In genomic region chr4:57670813-57671469, GRCm38 (mm10) we compare ENCODE assay signal across 10 mouse cellular contexts. TPM values are rescaled to one million over a fixed set of nuclear protein-coding genes. Genes with fewer than 3 reads are reported as not detected.
DNase-seq lines count a peak whose midpoint lies in the region; ATAC-seq and TF ChIP-seq lines count a peak whose summit lies in the region.
"Had no signal": no experiment of that assay in that cellular context is flagged by ENCODE, and none has a peak within 500 bp of the region (broad histone marks: within the 10 kb centered on the region; RNA-seq: fewer than 3 reads in every experiment).

No protein-coding gene starts in this region.

- WGBS in kidney, embryonic 15.5 days, result 65% methylated on average over 7 of the region's 7 CpGs
- WGBS in heart, embryonic 12.5 days, result 13% methylated on average over 7 of the region's 7 CpGs
- WGBS in liver, postnatal 0 days (ENCODE audit: insufficient replicate concordance), result 47% methylated on average over 7 of the region's 7 CpGs

- no peak overlapping the region for H3K27ac ChIP-seq in kidney, embryonic 15.5 days
- peak overlapping the region; percentile 81 for H3K27ac ChIP-seq in heart, embryonic 12.5 days (ENCODE audit: poor library complexity, severe bottlenecking)
- no peak overlapping the region for H3K27ac ChIP-seq in liver, postnatal 0 days (ENCODE audit: low read depth)
- H3K27ac ChIP-seq: forebrain, embryonic 13.5 days; macrophage had no signal

- no peak for ATAC-seq in kidney, embryonic 15.5 days (replicated peaks; ENCODE audit: low FRiP score)
- peak; percentile 64 for ATAC-seq in heart, embryonic 12.5 days (ENCODE audit: insufficient number of reproducible peaks, low FRiP score)
- ATAC-seq in liver, postnatal 0 days, result no peak
- ATAC-seq in megakaryocyte progenitor cell, adult 5-6 weeks (replicated peaks; ENCODE audit: poor library complexity), result no peak
- ATAC-seq: forebrain, embryonic 13.5 days had no signal

- peaks cover 27% of the 10 kb centered on the region for H3K4me1 ChIP-seq in kidney, embryonic 15.5 days
- H3K4me1 ChIP-seq in heart, embryonic 12.5 days (replicated peaks), result peaks cover 88% of the 10 kb centered on the region
- H3K4me1 ChIP-seq in liver, postnatal 0 days (ENCODE audit: insufficient read depth), result peaks cover 14% of the 10 kb centered on the region

- no peaks in the 10 kb centered on the region for H3K27me3 ChIP-seq in kidney, embryonic 15.5 days
- no peaks in the 10 kb centered on the region for H3K27me3 ChIP-seq in heart, embryonic 12.5 days (replicated peaks)
- H3K27me3 ChIP-seq in liver, postnatal 0 days (ENCODE audit: insufficient read depth, low read length), result no peaks in the 10 kb centered on the region; the same call in 1 of the 2 replicates
- H3K27me3 ChIP-seq: forebrain, embryonic 13.5 days had no signal

- H3K36me3 ChIP-seq in kidney, embryonic 15.5 days, result no peaks in the 10 kb centered on the region
- 0 out of 2 replicates have a peak, but pooled peaks cover 5% of the 10 kb centered on the region for H3K36me3 ChIP-seq in heart, embryonic 12.5 days
- H3K36me3 ChIP-seq in liver, postnatal 0 days (replicated peaks; ENCODE audit: insufficient read depth, low read length), result no peaks in the 10 kb centered on the region

- H3K9ac ChIP-seq in kidney, embryonic 15.5 days, result no peak overlapping the region
- no peak overlapping the region for H3K9ac ChIP-seq in heart, embryonic 12.5 days
- H3K9ac ChIP-seq in liver, postnatal 0 days (replicated peaks), result no peak overlapping the region
- H3K9ac ChIP-seq: forebrain, embryonic 13.5 days had no signal

- H3K9me3 ChIP-seq in kidney, embryonic 15.5 days (replicated peaks), result no peaks in the 10 kb centered on the region
- H3K9me3 ChIP-seq in heart, embryonic 12.5 days (replicated peaks), result no peaks in the 10 kb centered on the region
- no peaks in the 10 kb centered on the region for H3K9me3 ChIP-seq in liver, postnatal 0 days (ENCODE audit: low read length)
- H3K9me3 ChIP-seq: forebrain, embryonic 13.5 days had no signal

- DNase-seq in kidney, adult 9 months, result peak; percentile 34
- DNase-seq in adipocyte (ENCODE audit: low spot score), result peak; percentile 63
- DNase-seq in liver, postnatal 0 days, result no peak
- DNase-seq in spleen, adult 12 weeks (ENCODE audit: low spot score), result no peak
- no peak for DNase-seq in retina, postnatal 1 day

- no peak for TF ChIP-seq EP300 in liver, postnatal 0 days (IDR thresholded peaks at IDR 0.05; ENCODE audit: low read depth)

- H3K4me2 ChIP-seq in kidney, embryonic 15.5 days, result no peak overlapping the region
- H3K4me2 ChIP-seq in heart, embryonic 12.5 days, result peak overlapping the region; percentile 38
- H3K4me2 ChIP-seq in liver, postnatal 0 days (ENCODE audit: low read depth, low read length), result no peak overlapping the region
- H3K4me2 ChIP-seq: forebrain, embryonic 13.5 days had no signal

- no peak overlapping the region for H3K4me3 ChIP-seq in kidney, embryonic 15.5 days (replicated peaks)
- no peak overlapping the region for H3K4me3 ChIP-seq in heart, embryonic 12.5 days
- H3K4me3 ChIP-seq in liver, postnatal 0 days (ENCODE audit: low read depth, low read length), result no peak overlapping the region
- H3K4me3 ChIP-seq: forebrain, embryonic 13.5 days had no signal

- TF ChIP-seq CTCF in liver, postnatal 0 days (IDR thresholded peaks at IDR 0.05; ENCODE audit: low read depth), result peak; percentile 59

RNA-seq across cellular contexts. Expression of gene Akap2, which starts 46.5 kb away (rescaled TPM):
- 22.8 and 27.8 TPM in 2 replicates for polyA plus RNA-seq in kidney, embryonic 15.5 days (2015; fragmentation: Nextera tagmentation; extraction: Ambion mirVana)
- 50.1 and 50.3 TPM in 2 replicates for polyA plus RNA-seq in heart, embryonic 12.5 days (2016; fragmentation: Nextera tagmentation; extraction: Ambion mirVana)
- 1.9 and 2.0 TPM in 2 replicates for polyA plus RNA-seq in liver, postnatal 0 days (2015; fragmentation: Nextera tagmentation; extraction: Ambion mirVana)
- 0.02 TPM in 1 of 2 replicates, not detected in the other for total RNA-seq in megakaryocyte progenitor cell, adult 5-6 weeks (2015)
- total RNA-seq in megakaryocyte progenitor cell, adult 5-6 weeks (2017), result not detected in 2 replicates

Comparison
In these comparisons a context has a peak if more than half of its experiments do, and no peak if none do; other contexts are left out.
1. DNase-seq: peak in kidney, adult 9 months (single experiment) and adipocyte (single experiment); none in liver, postnatal 0 days (single experiment), spleen, adult 12 weeks (single experiment) and retina, postnatal 1 day (single experiment).